Mouse (Mus musculus) ovary, adult 2 months (tissue): ENCODE measurements around the gene Olfr784. TPM values are rescaled to one million over a fixed set of nuclear protein-coding genes. Genes with fewer than 3 reads are reported as not detected.

ENCODE experiments used
- polyA plus RNA-seq: library from polyadenylated mRNA; depleted of rRNA; stranded (reverse); fragments of >200 nt; gene quantifications from 2 replicates; pipeline ENCODE4 v1.2.3, GENCODE M21; 2012; rRNA removed

The Olfr784 gene
- polyA plus RNA-seq = 0.05 TPM in 1 of 2 replicates, not detected in the other

DNA sequence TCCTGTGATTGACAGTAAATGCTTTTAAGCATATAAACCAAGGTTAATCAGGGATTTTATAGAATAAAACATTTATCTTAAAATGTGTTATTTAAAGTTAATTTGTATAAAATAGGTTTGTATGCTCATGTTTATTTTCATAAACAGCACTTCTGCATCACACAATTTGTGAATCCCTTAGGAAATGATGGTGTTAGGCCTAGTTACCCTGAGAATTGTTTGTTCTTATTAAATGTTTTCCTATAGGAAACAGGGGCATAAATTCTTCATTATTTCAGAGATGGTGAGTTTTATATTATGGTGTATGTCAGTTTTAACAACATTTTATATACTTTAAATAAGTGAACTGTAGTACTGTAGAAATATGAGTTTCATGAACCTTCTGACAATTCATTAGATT is at the start of gene Olfr784:
Gene Olfr784, plus strand, starts transcription at position 301 of the 400 bp plus-strand sequence.

DNA sequence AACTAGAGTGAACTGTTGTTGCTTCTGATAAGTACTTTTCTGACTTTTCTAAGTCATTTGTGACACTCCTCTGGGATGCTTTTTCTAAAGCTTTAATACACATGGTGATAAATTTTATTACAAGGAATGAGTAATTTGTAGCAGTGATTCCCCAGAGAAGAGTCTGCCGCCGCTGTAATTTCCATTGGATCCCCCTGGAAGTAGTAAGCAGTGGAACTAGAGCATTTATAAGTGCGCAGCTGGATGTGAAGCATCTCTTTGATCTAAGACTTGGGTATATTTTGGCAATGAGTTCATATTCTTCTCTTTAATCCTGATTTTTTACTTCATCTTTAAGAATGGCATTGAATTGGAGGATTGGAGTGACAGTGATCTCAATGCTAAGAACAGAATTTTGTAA is 35.3 kb upstream of the Olfr784 start, which contains the start of gene Olfr782:
Gene Olfr782, plus strand, starts transcription at position 301 of the 400 bp plus-strand sequence.

DNA sequence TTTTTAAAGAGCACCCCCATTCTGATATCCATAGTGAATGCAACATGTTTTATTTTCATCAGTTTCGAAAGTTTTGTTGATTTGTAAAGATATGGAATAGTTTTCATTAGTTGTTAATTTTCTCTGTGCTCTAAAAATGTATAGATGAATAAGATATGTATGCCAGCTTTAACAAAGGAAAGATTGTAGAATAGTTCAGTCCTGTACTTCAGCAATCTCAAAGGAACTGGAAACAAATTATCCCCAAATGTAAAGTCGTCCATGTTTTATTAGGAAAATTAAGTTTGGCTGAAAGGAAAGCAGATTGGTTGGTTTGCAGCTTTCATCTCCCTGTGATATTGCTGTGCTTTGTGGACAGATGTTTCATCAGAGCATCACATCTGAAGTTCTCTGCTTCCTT is 21.2 kb downstream of the Olfr784 start, which contains the start of gene Olfr785:
Gene Olfr785, plus strand, starts transcription at position 301 of the 400 bp plus-strand sequence.

DNA sequence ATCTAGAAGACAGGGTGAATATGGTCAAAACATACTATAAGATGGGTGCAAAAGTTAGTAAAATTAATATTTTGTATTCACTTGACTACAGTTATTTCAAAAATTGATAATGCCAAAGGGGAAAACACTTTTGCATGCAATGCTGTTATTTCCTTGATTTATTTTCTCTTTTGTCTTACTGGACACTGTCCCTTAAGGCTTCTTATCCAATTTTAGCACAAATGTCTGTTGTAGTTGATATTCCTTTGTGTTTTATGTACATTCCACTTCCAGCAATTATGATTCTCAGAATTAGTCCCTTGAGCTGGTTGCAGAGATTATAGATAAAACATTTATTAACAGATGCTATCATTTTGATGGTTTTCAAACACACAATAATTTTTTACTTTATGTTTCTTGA is 43.1 kb downstream of the Olfr784 start, which contains the start of gene Olfr786:
Gene Olfr786, plus strand, starts transcription at position 301 of the 400 bp plus-strand sequence.

Other genes starting within 250 kb of the Olfr784 start
- gene Olfr770, start 245.1 kb upstream of the Olfr784 start, polyA plus RNA-seq = not detected in 2 replicates
- not detected in 2 replicates for gene Olfr771, start 219.3 kb upstream of the Olfr784 start, polyA plus RNA-seq
- gene Olfr772, start 206.2 kb upstream of the Olfr784 start, polyA plus RNA-seq = not detected in 2 replicates
- not detected in 2 replicates for gene Olfr773, start 196.7 kb upstream of the Olfr784 start, polyA plus RNA-seq
- gene Olfr774, start 147.9 kb upstream of the Olfr784 start, polyA plus RNA-seq = not detected in 2 replicates
- gene Olfr775, start 135.7 kb upstream of the Olfr784 start, polyA plus RNA-seq = not detected in 2 replicates
- gene Olfr776, start 125.0 kb upstream of the Olfr784 start, polyA plus RNA-seq = not detected in 2 replicates
- gene Olfr777, start 112.6 kb upstream of the Olfr784 start, polyA plus RNA-seq = not detected in 2 replicates
- not detected in 2 replicates for gene Olfr780, start 66.0 kb upstream of the Olfr784 start, polyA plus RNA-seq
- gene Olfr781, start 55.2 kb upstream of the Olfr784 start, polyA plus RNA-seq = not detected in 2 replicates
- not detected in 2 replicates for gene Olfr782, start 35.2 kb upstream of the Olfr784 start, polyA plus RNA-seq
- gene Olfr785, start 21.3 kb downstream of the Olfr784 start, polyA plus RNA-seq = not detected in 2 replicates
- gene Olfr786, start 43.2 kb downstream of the Olfr784 start, polyA plus RNA-seq = not detected in 2 replicates
- gene Olfr787, start 77.8 kb downstream of the Olfr784 start, polyA plus RNA-seq = not detected in 2 replicates
- not detected in 2 replicates for gene Olfr788, start 86.9 kb downstream of the Olfr784 start, polyA plus RNA-seq
- not detected in 2 replicates for gene Olfr789, start 100.7 kb downstream of the Olfr784 start, polyA plus RNA-seq
- not detected in 2 replicates for gene Olfr790, start 114.4 kb downstream of the Olfr784 start, polyA plus RNA-seq
- gene Olfr791, start 137.7 kb downstream of the Olfr784 start, polyA plus RNA-seq = not detected in 2 replicates
- gene Olfr792, start 155.1 kb downstream of the Olfr784 start, polyA plus RNA-seq = not detected in 2 replicates
- gene Olfr794, start 183.6 kb downstream of the Olfr784 start, polyA plus RNA-seq = not detected in 2 replicates
- gene Olfr796, start 228.5 kb downstream of the Olfr784 start, polyA plus RNA-seq = not detected in 2 replicates
- not detected in 2 replicates for gene Olfr798, start 243.9 kb downstream of the Olfr784 start, polyA plus RNA-seq